Mouse (Mus musculus) limb, embryonic 11.5 days (tissue): ENCODE data around the gene Akap13. TPM values are rescaled to one million over a fixed set of nuclear protein-coding genes. Genes with fewer than 3 reads are reported as not detected.

Experiments used
- ATAC-seq: fragments of 200-750 bp; cut with Nextera tagmentation; 2 replicates; pipeline ENCODE4 v1.8.0; 2017; ENCODE audit warnings: low read depth; ENCODE audit not compliant: insufficient number of reproducible peaks, low FRiP score, low TSS enrichment
- DNase-seq: peaks from one replicate; pipeline ENCODE4 v3.0.0-alpha.2; 2015; ENCODE audit warnings: low spot score
- H3K27ac ChIP-seq: fragments of 300-500 bp; sonication (generic); replicated peaks from 2 replicates; pipeline ENCODE4 v1.5.1; 2014; ENCODE audit warnings: low read depth, mild to moderate bottlenecking, low read length
- H3K27me3 ChIP-seq: fragments of 300-500 bp; sonication (generic); 2 replicates; pipeline ENCODE4 v1.6.1; 2014; ENCODE audit warnings: mild to moderate bottlenecking, low read length, mixed read lengths; ENCODE audit not compliant: control insufficient read depth, insufficient read depth
- H3K36me3 ChIP-seq: fragments of 300-500 bp; sonication (generic); 2 replicates; pipeline ENCODE4 v1.6.1; 2014; ENCODE audit warnings: mild to moderate bottlenecking, low read length, moderate library complexity, mixed read lengths; ENCODE audit not compliant: control insufficient read depth, insufficient read depth
- H3K4me1 ChIP-seq: fragments of 300-500 bp; sonication (generic); 2 replicates; pipeline ENCODE4 v1.6.1; 2014; ENCODE audit warnings: low read length, mixed read lengths; ENCODE audit not compliant: control insufficient read depth, insufficient read depth
- H3K4me2 ChIP-seq: fragments of 300-500 bp; sonication (generic); 2 replicates; pipeline ENCODE4 v1.6.1; 2014; ENCODE audit warnings: low read depth, mild to moderate bottlenecking, moderate library complexity; ENCODE audit not compliant: severe bottlenecking
- H3K4me3 ChIP-seq: fragments of 300-500 bp; sonication (generic); 2 replicates; pipeline ENCODE4 v1.5.1; 2014; ENCODE audit warnings: low read depth, low read length
- H3K9ac ChIP-seq: fragments of 300-500 bp; sonication (generic); 2 replicates; pipeline ENCODE4 v1.6.1; 2014; ENCODE audit warnings: mild to moderate bottlenecking, low read length
- H3K9me3 ChIP-seq: fragments of 300-500 bp; sonication (generic); 2 replicates; pipeline ENCODE4 v1.6.1; 2016; ENCODE audit warnings: low read length; ENCODE audit not compliant: control insufficient read depth
- WGBS: fragments of 180-500 bp; shearing (Covaris S2); extraction: QIAGEN DNeasy Blood & Tissue Kit; methylation state at CpG from one replicate; pipeline ENCODE4 v1.1.7; 2014; 5-methylcytosine and 5-hydroxymethylcytosine counted together
- polyA plus RNA-seq: library from polyadenylated mRNA; unstranded; fragments of >200 nt; fragmentation: Nextera tagmentation; extraction: Ambion mirVana; gene quantifications from 2 replicates; pipeline ENCODE4 v1.2.1, GENCODE M21; 2014

Gene Akap13
- polyA plus RNA-seq, 1 experiment from 2014 or later: 32.7 TPM

GRCm38 (mm10) chr7:75470318-75470925 is 15.1 kb downstream of the Akap13 start:
- no peak for DNase-seq
- H3K36me3 ChIP-seq: no peaks in the 10 kb centered on the region
- no peaks in the 10 kb centered on the region for H3K9me3 ChIP-seq
- WGBS: 77% methylated on average over 7 of the region's 7 CpGs
- no peak overlapping the region for H3K4me3 ChIP-seq
- H3K4me1 ChIP-seq: peaks cover 7% of the 10 kb centered on the region; the same call in 1 of the 2 replicates
- H3K27me3 ChIP-seq: no peaks in the 10 kb centered on the region
- H3K4me2 ChIP-seq: no peak overlapping the region
- H3K9ac ChIP-seq: no peak overlapping the region
- ATAC-seq: no peak
- H3K27ac ChIP-seq: no peak overlapping the region

DNA sequence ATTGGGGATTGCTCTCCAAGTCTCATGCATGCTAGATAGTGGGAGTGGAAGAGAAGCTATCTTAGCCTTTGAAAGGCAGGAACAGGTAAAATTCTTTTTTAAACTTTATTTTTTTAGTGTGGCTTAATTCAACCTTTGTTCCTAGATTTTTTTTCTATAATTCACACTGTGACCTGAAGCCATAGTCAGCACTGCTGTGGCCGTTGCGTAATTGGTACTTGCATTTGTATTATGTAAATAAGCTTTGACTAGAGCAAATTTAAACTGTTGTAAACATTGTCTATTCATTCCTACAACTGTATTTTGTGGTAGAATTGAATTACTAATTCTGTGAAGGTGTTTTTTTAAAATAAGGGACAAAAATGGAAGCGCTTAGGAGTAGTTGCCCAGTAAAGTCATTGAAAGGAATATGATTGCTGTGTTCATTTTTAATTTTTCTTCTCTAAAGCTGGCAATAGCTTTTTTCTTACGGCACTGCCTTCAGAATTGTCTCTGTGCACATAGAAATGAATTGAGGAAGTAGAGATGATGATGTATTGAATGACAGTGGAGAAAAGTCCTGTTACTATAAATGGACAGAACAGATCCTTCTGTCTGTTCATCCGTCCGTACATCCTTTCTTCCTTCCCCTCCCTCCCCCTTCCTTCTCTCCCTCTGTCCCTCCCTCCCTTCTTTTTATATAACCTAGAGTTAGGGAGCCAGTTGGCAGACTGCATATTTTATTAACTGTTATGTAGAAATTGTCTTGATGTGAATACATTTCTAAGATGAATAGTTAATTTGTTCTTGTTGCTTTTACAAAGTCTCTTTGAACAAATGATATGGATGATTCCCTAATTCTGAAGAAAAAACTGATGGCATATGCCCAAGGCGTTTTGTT is 17.2 kb downstream of the Akap13 start:
- 89% methylated on average over 7 of the region's 7 CpGs for WGBS
- DNase-seq (no peak), ATAC-seq (no peak)

GRCm38 (mm10) chr7:75473294-75473693 is 18.0 kb downstream of the Akap13 start:
- H3K9me3 ChIP-seq: no peaks in the 10 kb centered on the region
- no peak overlapping the region for H3K9ac ChIP-seq
- peaks cover 7% of the 10 kb centered on the region; the same call in 1 of the 2 replicates for H3K4me1 ChIP-seq
- 72% methylated on average over 1 of the region's 1 CpGs for WGBS
- H3K27ac ChIP-seq: no peak overlapping the region
- no peak overlapping the region for H3K4me2 ChIP-seq
- no peak for DNase-seq
- no peak overlapping the region for H3K4me3 ChIP-seq
- H3K27me3 ChIP-seq: no peaks in the 10 kb centered on the region
- no peaks in the 10 kb centered on the region for H3K36me3 ChIP-seq
- no peak for ATAC-seq

More for the DNA sequence above, 17.2 kb downstream of the Akap13 start:
- Histone ChIP-seq H3K36me3 (no peaks in the 10 kb centered on the region), H3K4me1 (peaks cover 7% of the 10 kb centered on the region; the same call in 1 of the 2 replicates), H3K4me2 (no peak overlapping the region), H3K4me3 (no peak overlapping the region), H3K9ac (no peak overlapping the region), H3K27me3 (no peaks in the 10 kb centered on the region), H3K27ac (no peak overlapping the region), H3K9me3 (no peaks in the 10 kb centered on the region)

DNA sequence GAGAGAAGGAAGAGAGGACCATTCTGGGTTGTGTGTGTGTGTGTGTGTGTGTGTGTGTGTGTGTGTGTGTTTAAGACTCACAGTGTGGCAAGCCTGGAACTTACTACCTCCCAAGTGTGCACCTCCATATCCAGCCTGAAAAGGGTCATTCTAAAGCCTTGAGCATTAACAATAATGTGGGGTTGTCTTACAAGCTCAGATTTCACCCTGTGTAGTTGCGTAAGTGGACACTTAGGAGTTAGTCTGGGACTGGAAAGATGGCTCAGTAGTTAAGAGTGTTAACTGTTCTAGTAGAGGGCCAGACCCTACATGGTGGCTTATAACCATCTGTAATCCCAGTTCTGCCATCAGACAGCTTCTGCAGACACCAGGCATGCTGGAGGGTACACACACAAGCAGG is 18.7 kb downstream of the Akap13 start:
- no peaks in the 10 kb centered on the region for H3K27me3 ChIP-seq
- H3K27ac ChIP-seq: no peak overlapping the region
- no peaks in the 10 kb centered on the region for H3K9me3 ChIP-seq
- DNase-seq: no peak
- no peaks in the 10 kb centered on the region for H3K36me3 ChIP-seq
- no peak for ATAC-seq
- no peak overlapping the region for H3K9ac ChIP-seq
- H3K4me3 ChIP-seq: no peak overlapping the region
- peaks cover 7% of the 10 kb centered on the region; the same call in 1 of the 2 replicates for H3K4me1 ChIP-seq
- 36% methylated on average over 1 of the region's 1 CpGs for WGBS
- H3K4me2 ChIP-seq: no peak overlapping the region

DNA sequence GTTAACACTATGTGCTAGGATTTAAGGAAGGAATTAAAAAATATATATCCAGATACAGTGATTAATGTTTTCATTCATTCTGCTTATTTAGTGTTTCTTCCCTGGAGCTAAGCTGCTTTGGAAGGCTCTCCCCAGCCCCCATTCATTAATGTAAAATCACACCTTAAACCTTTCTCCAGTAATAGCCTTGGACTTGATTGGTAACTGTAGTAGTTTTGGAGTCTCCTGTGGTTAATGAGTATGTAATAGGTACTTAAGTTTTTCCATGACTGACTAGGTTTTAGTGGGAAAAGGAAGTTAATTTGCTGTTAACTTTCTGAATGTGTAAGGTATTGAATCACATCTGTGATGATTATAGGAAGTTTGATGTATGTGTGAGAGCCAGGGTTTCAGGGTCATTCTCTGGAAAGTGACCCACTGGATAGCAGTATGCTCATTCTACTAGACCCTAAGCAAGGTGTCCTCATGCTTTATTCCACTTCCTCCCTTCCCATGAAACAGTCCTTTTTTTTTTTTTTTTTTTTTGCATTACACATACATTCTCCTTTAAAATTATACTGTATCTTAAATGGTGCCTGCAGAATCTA is 19.3 kb downstream of the Akap13 start:
- Histone ChIP-seq H3K27ac (no peak overlapping the region), H3K4me1 (peaks cover 7% of the 10 kb centered on the region; the same call in 1 of the 2 replicates), H3K9me3 (no peaks in the 10 kb centered on the region), H3K9ac (no peak overlapping the region), H3K36me3 (no peaks in the 10 kb centered on the region), H3K4me2 (no peak overlapping the region), H3K27me3 (no peaks in the 10 kb centered on the region), H3K4me3 (no peak overlapping the region)
- ATAC-seq (no peak), DNase-seq (no peak)

GRCm38 (mm10) chr7:75478060-75478459 is 22.7 kb downstream of the Akap13 start:
- WGBS: 90% methylated on average over 2 of the region's 2 CpGs
- Histone ChIP-seq H3K9me3 (no peaks in the 10 kb centered on the region), H3K4me1 (peaks cover 7% of the 10 kb centered on the region; the same call in 1 of the 2 replicates)

GRCm38 (mm10) chr7:75480721-75481426 is 25.5 kb downstream of the Akap13 start:
- Histone ChIP-seq H3K4me3 (no peak overlapping the region), H3K36me3 (no peaks in the 10 kb centered on the region), H3K4me2 (no peak overlapping the region), H3K4me1 (no peaks in the 10 kb centered on the region), H3K9me3 (no peaks in the 10 kb centered on the region), H3K27me3 (no peaks in the 10 kb centered on the region), H3K9ac (no peak overlapping the region), H3K27ac (no peak overlapping the region)
- no peak for DNase-seq
- 93% methylated on average over 6 of the region's 6 CpGs for WGBS
- no peak for ATAC-seq

More at GRCm38 (mm10) chr7:75478060-75478459, 22.7 kb downstream of the Akap13 start:
- DNase-seq (no peak), ATAC-seq (no peak)
- Histone ChIP-seq H3K27me3 (no peaks in the 10 kb centered on the region), H3K4me2 (no peak overlapping the region), H3K9ac (no peak overlapping the region), H3K4me3 (no peak overlapping the region), H3K27ac (no peak overlapping the region), H3K36me3 (no peaks in the 10 kb centered on the region)

GRCm38 (mm10) chr7:75486031-75486430 is 30.7 kb downstream of the Akap13 start:
- ATAC-seq: no peak

More at GRCm38 (mm10) chr7:75486031-75486430, 30.7 kb downstream of the Akap13 start:
- no peak overlapping the region for H3K27ac ChIP-seq
- no peaks in the 10 kb centered on the region for H3K4me1 ChIP-seq
- no peak for DNase-seq
- H3K4me2 ChIP-seq: no peak overlapping the region
- H3K9me3 ChIP-seq: no peaks in the 10 kb centered on the region
- 90% methylated on average over 2 of the region's 2 CpGs for WGBS
- no peaks in the 10 kb centered on the region for H3K36me3 ChIP-seq
- no peak overlapping the region for H3K4me3 ChIP-seq
- H3K9ac ChIP-seq: no peak overlapping the region
- H3K27me3 ChIP-seq: no peaks in the 10 kb centered on the region
